Mouse (Mus musculus) adrenal gland, postnatal 4 days (tissue): ENCODE measurements around the gene Impdh2. TPM values are rescaled to one million over a fixed set of nuclear protein-coding genes. Genes with fewer than 3 reads are reported as not detected.
"Not testable (repeated sequence)": the region's sequence is repeated elsewhere in the genome, so short reads cannot be mapped to it uniquely, and the experiment has no call there.

ENCODE experiments used
- DNase-seq, 2 experiments: peaks; one replicate each; pipeline ENCODE4 v3.0.0; 2021 to 2022; ENCODE audit warnings: low spot score in 2 of 2, mixed read lengths in 2 of 2
- microRNA-seq: library from miRNA; unstranded; fragments of <30 nt; microRNA quantifications from one replicate; pipeline ENCODE4 v1.2.0, GENCODE M21; 2021
- total RNA-seq, 2 experiments: library from RNA; stranded (reverse); gene quantifications; 2 replicates each; pipeline ENCODE4 v1.2.3; 2021

Impdh2 gene
- total RNA-seq, 2 experiments from 2014 or later: 105 to 106 TPM

DNA sequence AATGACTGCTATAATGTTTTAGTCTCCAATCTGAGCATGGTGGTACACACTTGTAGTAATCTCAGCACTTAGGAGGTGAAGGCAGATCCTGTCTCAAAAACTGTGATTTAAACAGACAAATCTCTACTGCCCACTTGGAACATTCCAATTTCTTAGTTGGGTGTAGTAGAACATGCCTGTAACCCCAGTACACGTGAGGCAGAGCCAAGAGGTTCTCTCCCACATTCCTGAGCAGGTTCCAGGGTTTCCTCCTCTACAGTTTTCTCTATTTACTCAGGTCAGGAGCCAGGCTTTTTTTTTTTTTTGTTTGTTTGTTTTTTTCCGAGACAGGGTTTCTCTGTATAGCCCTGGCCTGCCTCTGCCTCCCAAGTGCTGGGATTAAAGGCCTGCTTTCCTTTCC lies 39.9 kb downstream of the Impdh2 start:
- no peak for DNase-seq

DNA sequence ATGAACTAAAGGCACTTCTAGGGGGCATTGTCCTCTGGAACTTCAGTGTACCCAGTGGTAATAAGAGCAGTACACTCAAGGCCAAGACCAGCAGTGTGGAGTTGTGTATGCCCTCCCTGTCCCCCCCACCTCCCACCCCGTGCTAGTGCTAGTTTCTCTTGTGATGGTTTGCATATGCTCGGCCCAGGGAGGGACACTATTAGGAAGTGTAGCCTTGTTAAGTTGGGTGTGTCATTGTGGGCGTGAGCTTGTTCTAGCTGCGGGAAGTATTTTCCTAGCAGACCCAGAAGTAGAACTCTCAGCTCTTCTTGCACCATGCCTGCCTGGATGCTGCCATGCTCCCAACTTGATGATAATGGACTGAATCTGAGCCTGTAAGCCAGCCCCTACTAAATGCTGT lies 41.9 kb downstream of the Impdh2 start:
- no peak for DNase-seq

DNA sequence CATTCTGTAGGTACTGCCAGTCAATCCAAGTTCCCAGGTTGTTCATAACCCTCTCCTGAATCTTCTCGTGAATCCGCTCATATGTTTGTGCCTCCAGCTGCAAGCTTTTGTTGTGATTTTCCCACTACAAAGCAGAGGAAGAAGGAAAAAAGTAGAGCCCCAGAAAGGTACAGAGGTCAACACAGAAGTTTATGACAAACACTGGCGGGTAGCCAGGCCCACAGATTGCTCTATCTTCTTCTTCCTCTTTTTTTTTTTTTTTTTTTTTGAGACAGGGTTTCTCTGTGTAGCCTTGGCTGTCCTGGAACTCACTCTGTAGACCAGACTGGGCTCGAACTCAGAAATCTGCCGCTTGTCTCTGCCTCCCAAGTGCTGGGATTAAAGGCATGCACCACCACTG lies 47.8 kb downstream of the Impdh2 start:
- DNase-seq: not testable (repeated sequence)

DNA sequence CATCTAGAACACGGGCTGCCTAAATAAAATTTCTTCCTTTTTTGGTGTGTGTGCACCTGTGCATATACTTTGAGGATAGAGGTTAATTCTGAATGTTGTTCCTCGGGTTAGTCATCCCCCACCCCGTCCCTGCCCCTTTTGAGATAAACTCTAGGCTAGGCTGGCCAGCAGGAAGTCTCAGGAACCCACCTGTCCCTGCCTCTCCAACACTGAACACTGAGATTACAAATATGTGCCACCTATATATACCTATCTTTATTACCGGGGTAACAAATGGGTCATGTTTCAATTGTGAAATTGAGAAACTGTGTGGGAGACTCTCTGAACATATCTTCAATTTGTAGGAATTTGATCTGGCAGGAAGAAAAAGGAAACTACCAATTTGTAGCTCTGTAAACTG lies 48.8 kb downstream of the Impdh2 start:
- no peak for DNase-seq

DNA sequence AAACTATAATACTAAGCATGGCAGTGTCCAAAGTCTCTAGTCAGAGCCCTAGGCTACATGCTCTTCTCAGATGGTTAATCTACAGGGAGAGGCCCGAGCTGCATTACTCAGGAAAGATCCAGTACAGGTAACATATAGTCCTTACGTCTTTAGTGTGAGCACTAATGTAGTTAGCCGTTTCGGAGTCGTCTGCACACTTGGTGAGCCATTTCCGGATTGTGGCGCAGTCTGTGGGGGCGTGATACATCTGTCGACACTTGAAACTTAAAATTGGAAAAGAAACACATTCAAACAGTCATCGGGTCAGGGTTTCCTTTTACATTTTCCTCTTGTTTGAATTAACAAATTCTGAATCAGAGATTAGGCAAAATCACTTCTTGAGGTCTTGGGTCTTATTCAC lies 51.4 kb downstream of the Impdh2 start:
- no peak for DNase-seq

Small RNAs within 50 kb of the gene (microRNA-seq; reads per million reads assigned to microRNA genes)
- gene Gm24083: not detected
- gene Mir191: not detected
- gene Mir425: 1,250 reads per million, percentile 77 among the genes with 10 or more reads in this experiment

Other genes with a start within 250 kb of the Impdh2 start
- 100 to 1,000 TPM; 473 to 481 TPM for gene Gpx1, start 221.4 kb upstream of the Impdh2 start, total RNA-seq
- 100 to 1,000 TPM; 119 to 123 TPM for gene Usp4, start 212.4 kb upstream of the Impdh2 start, total RNA-seq
- gene 1700102P08Rik, start 167.5 kb upstream of the Impdh2 start, total RNA-seq: 1 to 10 TPM in 1 of 2 experiments, under 1 TPM in 1; 0.73 to 1.4 TPM
- gene Ccdc36, start 131.8 kb upstream of the Impdh2 start, total RNA-seq: under 1 TPM; 0.25 to 0.28 TPM
- gene BC048562, start 123.8 kb upstream of the Impdh2 start, total RNA-seq: not detected
- 10 to 100 TPM; 47.1 to 59.1 TPM for gene Ccdc71, start 99.8 kb upstream of the Impdh2 start, total RNA-seq
- 10 to 100 TPM; 55.1 to 58.2 TPM for gene Klhdc8b, start 98.7 kb upstream of the Impdh2 start, total RNA-seq
- gene Lamb2, start 80.5 kb upstream of the Impdh2 start, total RNA-seq: 100 to 1,000 TPM; 136 to 153 TPM
- gene Usp19, start 69.7 kb upstream of the Impdh2 start, total RNA-seq: 100 to 1,000 TPM; 225 to 230 TPM
- gene Qars, start 52.6 kb upstream of the Impdh2 start, total RNA-seq: 100 to 1,000 TPM; 212 to 220 TPM
- 100 to 1,000 TPM; 162 to 172 TPM for gene Qrich1, start 43.5 kb upstream of the Impdh2 start, total RNA-seq
- gene Ndufaf3, start 7.1 kb downstream of the Impdh2 start, total RNA-seq: 10 to 100 TPM; 55.8 to 58.7 TPM
- 10 to 100 TPM; 60.3 to 74.2 TPM for gene Dalrd3, start 9.6 kb downstream of the Impdh2 start, total RNA-seq
- 100 to 1,000 TPM; 150 to 157 TPM for gene Wdr6, start 18.5 kb downstream of the Impdh2 start, total RNA-seq
- gene P4htm, start 37.4 kb downstream of the Impdh2 start, total RNA-seq: 10 to 100 TPM; 13.4 to 16.2 TPM
- gene Arih2, start 89.1 kb downstream of the Impdh2 start, total RNA-seq: 10 to 100 TPM; 80.1 to 80.7 TPM
- gene Slc25a20, start 101.8 kb downstream of the Impdh2 start, total RNA-seq: 100 to 1,000 TPM in 1 of 2 experiments, 10 to 100 TPM in 1; 92.7 to 115 TPM
- 10 to 100 TPM; 43.9 to 47.9 TPM for gene Prkar2a, start 129.0 kb downstream of the Impdh2 start, total RNA-seq
- gene Ip6k2, start 223.5 kb downstream of the Impdh2 start, total RNA-seq: 100 to 1,000 TPM; 124 to 130 TPM
- gene Nckipsd, start 248.1 kb downstream of the Impdh2 start, total RNA-seq: 10 to 100 TPM; 10.9 to 14.5 TPM